In the genomic region with DNA sequence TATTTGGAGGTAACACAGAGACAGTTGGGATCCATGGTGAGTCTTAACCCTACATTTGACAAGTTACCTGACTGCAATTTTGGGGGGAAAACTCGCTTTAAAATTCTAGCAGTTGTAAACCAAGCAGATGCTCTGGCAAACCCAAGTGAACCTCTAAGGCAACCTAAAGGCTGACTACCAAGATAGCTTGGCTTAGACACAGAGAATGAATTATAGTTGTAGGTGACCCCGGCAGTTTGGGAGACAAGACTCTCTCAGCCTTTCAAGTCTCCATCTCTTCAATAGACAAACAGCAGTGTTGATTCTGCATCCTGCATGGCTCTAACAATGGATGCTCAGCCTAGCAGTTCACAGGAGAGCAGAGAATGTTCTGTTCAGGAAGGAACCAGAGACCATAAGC, we compare ENCODE assay signal across 9 mouse cellular contexts. TPM values are rescaled to one million over a fixed set of nuclear protein-coding genes. Genes with fewer than 3 reads are reported as not detected.
DNase-seq lines count a peak whose midpoint lies in the region; ATAC-seq and TF ChIP-seq lines count a peak whose summit lies in the region.
"Had no signal": no experiment of that assay in that cellular context is flagged by ENCODE, and none has a peak within 500 bp of the region (broad histone marks: within the 10 kb centered on the region; RNA-seq: fewer than 3 reads in every experiment).

A gene (plus strand): TSS at position 301 of the 400 bp plus-strand sequence.

- no peak for TF ChIP-seq POLR2A in cortical plate, adult 2 months (IDR thresholded peaks at IDR 0.05; ENCODE audit: extremely low read depth, insufficient read depth, low read length)

- DNase-seq in heart, postnatal 10 days, result no peak
- no peak for DNase-seq in midbrain, embryonic 10.5 days (ENCODE audit: low spot score)
- no peak for DNase-seq in cerebellum, postnatal 14 days
- no peak for DNase-seq in thymus, postnatal 14 days
- DNase-seq in urinary bladder, postnatal 10 days (ENCODE audit: low spot score), result no peak

- WGBS in heart, embryonic 16.5 days, result 68% methylated on average over 2 of the region's 2 CpGs
- 82% methylated on average over 2 of the region's 2 CpGs for WGBS in hindbrain, embryonic 15.5 days
- 85% methylated on average over 2 of the region's 2 CpGs for WGBS in midbrain, embryonic 10.5 days

- peaks cover 10% of the 10 kb centered on the region; the same call in 1 of the 2 replicates for H3K4me1 ChIP-seq in heart, embryonic 16.5 days (ENCODE audit: control insufficient read depth, insufficient read depth, low read length)
- H3K4me1 ChIP-seq in cortical plate, adult 2 months (ENCODE audit: control insufficient read depth, insufficient read depth, low read length), result peaks cover 2% of the 10 kb centered on the region; the same call in 1 of the 2 replicates
- peaks cover 23% of the 10 kb centered on the region for H3K4me1 ChIP-seq in hindbrain, embryonic 15.5 days (replicated peaks)
- H3K4me1 ChIP-seq in midbrain, embryonic 10.5 days, result peaks cover 26% of the 10 kb centered on the region

- H3K9me3 ChIP-seq in heart, embryonic 16.5 days (replicated peaks; ENCODE audit: control insufficient read depth, low read length), result no peaks in the 10 kb centered on the region
- H3K9me3 ChIP-seq in hindbrain, embryonic 15.5 days, result no peaks in the 10 kb centered on the region
- no peaks in the 10 kb centered on the region for H3K9me3 ChIP-seq in midbrain, embryonic 10.5 days (replicated peaks)

- H3K9ac ChIP-seq in heart, embryonic 16.5 days (ENCODE audit: low read length), result no peak within 1 kb of the TSS
- H3K9ac ChIP-seq in hindbrain, embryonic 15.5 days, result 0 out of 2 replicates have a peak within 1 kb of the TSS, but pooled peaks have one; percentile 60

- H3K4me3 ChIP-seq in heart, embryonic 16.5 days (ENCODE audit: low read length), result peak within 1 kb of the TSS; percentile 63
- H3K4me3 ChIP-seq in cortical plate, adult 2 months (ENCODE audit: insufficient read depth, low read length), result peak within 1 kb of the TSS; percentile 67
- H3K4me3 ChIP-seq in hindbrain, embryonic 15.5 days, result peak within 1 kb of the TSS; percentile 50
- H3K4me3 ChIP-seq in midbrain, embryonic 10.5 days, result peak within 1 kb of the TSS; percentile 76

- ATAC-seq in heart, embryonic 16.5 days (replicated peaks; ENCODE audit: extremely low read depth, insufficient read depth, low FRiP score), result no peak
- ATAC-seq in hindbrain, embryonic 15.5 days (ENCODE audit: low FRiP score, low read depth), result no peak

- no peak for TF ChIP-seq CTCF in cortical plate, adult 2 months (IDR thresholded peaks at IDR 0.05; ENCODE audit: extremely low read depth, insufficient read depth, low read length)

- H3K36me3 ChIP-seq in heart, embryonic 16.5 days (ENCODE audit: control insufficient read depth, insufficient read depth), result no peaks in the 10 kb centered on the region
- H3K36me3 ChIP-seq in hindbrain, embryonic 15.5 days, result no peaks in the 10 kb centered on the region
- no peaks in the 10 kb centered on the region for H3K36me3 ChIP-seq in midbrain, embryonic 10.5 days

- intact Hi-C loops in heart, postnatal 10 days (cut with DNase I), result no loop called here

- peaks cover 33% of the 10 kb centered on the region for H3K27me3 ChIP-seq in heart, embryonic 16.5 days (ENCODE audit: control insufficient read depth, insufficient read depth, low read length)
- peaks cover 7% of the 10 kb centered on the region for H3K27me3 ChIP-seq in hindbrain, embryonic 15.5 days
- H3K27me3 ChIP-seq in midbrain, embryonic 10.5 days (ENCODE audit: low read depth, poor library complexity, severe bottlenecking), result peaks cover 61% of the 10 kb centered on the region

- H3K4me2 ChIP-seq in heart, embryonic 16.5 days (ENCODE audit: low read depth, low read length), result peak within 1 kb of the TSS; percentile 98
- H3K4me2 ChIP-seq in hindbrain, embryonic 15.5 days, result peak within 1 kb of the TSS; percentile 92

- no peak within 1 kb of the TSS for H3K27ac ChIP-seq in heart, embryonic 16.5 days (ENCODE audit: low read length)
- no peak within 1 kb of the TSS for H3K27ac ChIP-seq in cortical plate, adult 2 months (ENCODE audit: insufficient read depth, low read length)
- no peak within 1 kb of the TSS for H3K27ac ChIP-seq in hindbrain, embryonic 15.5 days (replicated peaks)
- H3K27ac ChIP-seq in midbrain, embryonic 10.5 days (replicated peaks), result peak within 1 kb of the TSS; percentile 82; the same call in 1 of the 2 replicates

RNA-seq across cellular contexts. Expression of the gene that starts here (rescaled TPM):
- polyA plus RNA-seq in heart, embryonic 16.5 days (2015; fragmentation: Nextera tagmentation; extraction: Ambion mirVana), result 3.3 and 3.5 TPM in 2 replicates
- under 1 TPM; 0.20 to 0.29 TPM for total RNA-seq in heart, postnatal 10 days (2021)
- 58.3 and 61.6 TPM in 2 replicates for polyA plus RNA-seq in cortical plate, adult 2 months (2012; rRNA removed)
- polyA plus RNA-seq in hindbrain, embryonic 15.5 days (2015; fragmentation: Nextera tagmentation; extraction: Ambion mirVana), result 40.6 and 44.9 TPM in 2 replicates
- 3.0 and 4.6 TPM in 2 replicates for polyA plus RNA-seq in midbrain, embryonic 10.5 days (2016; fragmentation: Nextera tagmentation; extraction: Ambion mirVana)
- total RNA-seq: hematopoietic stem cell, adult 5-6 weeks had no signal
